Mouse (Mus musculus) layer of hippocampus, adult 2 months (tissue): ENCODE data around the gene Tmem95. TPM values are rescaled to one million over a fixed set of nuclear protein-coding genes. Genes with fewer than 3 reads are reported as not detected.

Source experiments
- DNase-seq, 2 experiments: peaks; one replicate each; pipeline ENCODE4 v3.0.0; 2022; ENCODE audit warnings: low spot score in 2 of 2
- H3K27ac ChIP-seq: fragments of 200-600 bp; 2 replicates; pipeline ENCODE4 v1.8.1; 2022
- H3K4me3 ChIP-seq: fragments of 200-600 bp; 2 replicates; pipeline ENCODE4 v1.8.1; 2022; ENCODE audit warnings: mild to moderate bottlenecking
- CTCF ChIP-seq: fragments of 200-600 bp; conservative IDR thresholded peaks from 2 replicates; pipeline ENCODE4 v1.8.1; 2022; ENCODE audit warnings: antibody characterized with exemption, mild to moderate bottlenecking, moderate library complexity
- microRNA-seq, 2 experiments: library from miRNA; unstranded; fragments of <30 nt; microRNA quantifications; one replicate each; pipeline ENCODE4 v1.2.0; 2021
- total RNA-seq, 2 experiments: library from RNA; stranded (reverse); gene quantifications; 2 replicates each; pipeline ENCODE4 v1.2.3; 2021

The Tmem95 gene
- total RNA-seq, 2 experiments from 2014 or later, result not detected

- TF ChIP-seq CTCF, result no peak
- no peak for DNase-seq
- Histone ChIP-seq H3K4me3 (peak overlapping the region; percentile 79), H3K27ac (peak overlapping the region; percentile 95)
These were observed 39.1 kb downstream of the Tmem95 start for GRCm38 (mm10) chr11:69838714-69839104.

GRCm38 (mm10) chr11:69837952-69838713, 39.7 kb downstream of the Tmem95 start, which contains the start of gene Tmem256:
Gene Tmem256 (plus strand): TSS chr11:69838514.
- peak within 1 kb of the TSS; percentile 95 for H3K27ac ChIP-seq
- no peak for TF ChIP-seq CTCF
- H3K4me3 ChIP-seq, result peak within 1 kb of the TSS; percentile 79
- peak; percentile 94 to 99 for DNase-seq

- no peak for DNase-seq
- peak within 1 kb of the TSS; percentile 95 for H3K27ac ChIP-seq
- peak within 1 kb of the TSS; percentile 79 for H3K4me3 ChIP-seq
- TF ChIP-seq CTCF, result peak; percentile 44
These were observed 40.2 kb downstream of the Tmem95 start, which contains the start of gene Nlgn2 for GRCm38 (mm10) chr11:69837604-69837951. Gene Nlgn2 (minus strand): TSS chr11:69837784.

GRCm38 (mm10) chr11:69836703-69837576, 40.9 kb downstream of the Tmem95 start:
- peak overlapping the region; percentile 95 for H3K27ac ChIP-seq
- peak; percentile 25 to 52 for DNase-seq
- 0 out of 2 replicates have a peak, but pooled peaks have one; percentile 2 for TF ChIP-seq CTCF
- peak overlapping the region; percentile 79 for H3K4me3 ChIP-seq

GRCm38 (mm10) chr11:69835966-69836335, 41.9 kb downstream of the Tmem95 start:
- H3K27ac ChIP-seq, result peak overlapping the region; percentile 95; the same call in 1 of the 2 replicates
- peak overlapping the region; percentile 79 for H3K4me3 ChIP-seq
- no peak for DNase-seq
- TF ChIP-seq CTCF, result no peak

GRCm38 (mm10) chr11:69835326-69835965, 42.4 kb downstream of the Tmem95 start:
- TF ChIP-seq CTCF, result no peak
- H3K4me3 ChIP-seq, result peak overlapping the region; percentile 79
- DNase-seq, result no peak
- H3K27ac ChIP-seq, result peak overlapping the region; percentile 53

- Histone ChIP-seq H3K27ac (peak overlapping the region; percentile 53; the same call in 1 of the 2 replicates), H3K4me3 (peak overlapping the region; percentile 79)
- no peak for DNase-seq
- no peak for TF ChIP-seq CTCF
These were observed 43.7 kb downstream of the Tmem95 start for GRCm38 (mm10) chr11:69834001-69834549.

- peak overlapping the region; percentile 79 for H3K4me3 ChIP-seq
- peak overlapping the region; percentile 53; the same call in 1 of the 2 replicates for H3K27ac ChIP-seq
- no peak for DNase-seq
- TF ChIP-seq CTCF, result no peak
These were observed 44.3 kb downstream of the Tmem95 start for GRCm38 (mm10) chr11:69833554-69833953.

GRCm38 (mm10) chr11:69828832-69829231, 49.0 kb downstream of the Tmem95 start:
- no peak for DNase-seq
- H3K4me3 ChIP-seq, result no peak overlapping the region
- no peak overlapping the region for H3K27ac ChIP-seq
- no peak for TF ChIP-seq CTCF

Small RNA genes within 50 kb of the gene (microRNA-seq; reads per million reads assigned to microRNA genes)
- 0 reads per million in 2 experiments for gene Mir6924

Other genes with a start within 250 kb of the Tmem95 start
- gene Fxr2, start 245.0 kb downstream of the Tmem95 start, total RNA-seq, result 100 to 1,000 TPM; 138 to 143 TPM
- under 1 TPM in 1 of 2 experiments, not detected in 1; 0.44 TPM for gene Sox15, start 222.7 kb downstream of the Tmem95 start, total RNA-seq
- 10 to 100 TPM; 54.9 to 59.3 TPM for gene Mpdu1, start 215.4 kb downstream of the Tmem95 start, total RNA-seq
- 10 to 100 TPM in 1 of 2 experiments, 1 to 10 TPM in 1; 9.7 to 15.4 TPM for gene Cd68, start 211.9 kb downstream of the Tmem95 start, total RNA-seq
- 100 to 1,000 TPM; 342 to 344 TPM for gene Eif4a1, start 205.6 kb downstream of the Tmem95 start, total RNA-seq
- gene Senp3, start 195.9 kb downstream of the Tmem95 start, total RNA-seq, result 100 to 1,000 TPM; 108 to 132 TPM
- gene Tnfsf13, start 192.2 kb downstream of the Tmem95 start, total RNA-seq, result 1 to 10 TPM; 2.1 to 2.5 TPM
- 1 to 10 TPM; 8.9 to 9.6 TPM for gene Tnfsf12, start 182.2 kb downstream of the Tmem95 start, total RNA-seq
- 1 to 10 TPM; 1.6 to 2.2 TPM for gene Tnfsfm13, start 181.9 kb downstream of the Tmem95 start, total RNA-seq
- gene Polr2a, start 119.4 kb downstream of the Tmem95 start, total RNA-seq, result 10 to 100 TPM; 64.6 to 65.4 TPM
- gene Slc35g3, start 116.0 kb downstream of the Tmem95 start, total RNA-seq, result not detected
- 100 to 1,000 TPM; 122 to 133 TPM for gene Zbtb4, start 112.1 kb downstream of the Tmem95 start, total RNA-seq
- 1 to 10 TPM; 1.1 to 1.3 TPM for gene Chrnb1, start 82.1 kb downstream of the Tmem95 start, total RNA-seq
- 10 to 100 TPM; 25.6 to 28.0 TPM for gene Fgf11, start 76.2 kb downstream of the Tmem95 start, total RNA-seq
- gene Tmem102, start 72.4 kb downstream of the Tmem95 start, total RNA-seq, result not detected
- not detected for gene Gm39566, start 62.7 kb downstream of the Tmem95 start, total RNA-seq
- gene Spem2, start 59.6 kb downstream of the Tmem95 start, total RNA-seq, result not detected
- gene Spem1, start 55.8 kb downstream of the Tmem95 start, total RNA-seq, result under 1 TPM; 0.34 to 0.49 TPM
- 100 to 1,000 TPM; 197 to 201 TPM for gene Nlgn2, start 40.2 kb downstream of the Tmem95 start, total RNA-seq
- gene Tmem256, start 39.5 kb downstream of the Tmem95 start, total RNA-seq, result 100 to 1,000 TPM; 113 to 114 TPM
- gene Plscr3, start 31.6 kb downstream of the Tmem95 start, total RNA-seq, result 10 to 100 TPM; 17.1 to 19.8 TPM
- gene Tnk1, start 19.3 kb downstream of the Tmem95 start, total RNA-seq, result not detected
- 1 to 10 TPM; 1.3 to 1.4 TPM for gene Kctd11, start 3.4 kb upstream of the Tmem95 start, total RNA-seq
- gene Acap1, start 17.5 kb upstream of the Tmem95 start, total RNA-seq, result not detected
- gene 2810408A11Rik, start 23.0 kb upstream of the Tmem95 start, total RNA-seq, result 1 to 10 TPM in 1 of 2 experiments, under 1 TPM in 1; 0.64 to 1.0 TPM
- 100 to 1,000 TPM; 122 to 125 TPM for gene Neurl4, start 23.1 kb upstream of the Tmem95 start, total RNA-seq
- gene Gps2, start 35.9 kb upstream of the Tmem95 start, total RNA-seq, result 10 to 100 TPM; 35.6 to 41.5 TPM
- gene Eif5a, start 43.9 kb upstream of the Tmem95 start, total RNA-seq, result 100 to 1,000 TPM; 413 to 441 TPM
- 10 to 100 TPM; 12.4 to 14.5 TPM for gene Ybx2, start 57.8 kb upstream of the Tmem95 start, total RNA-seq
- 1 to 10 TPM; 1.8 to 2.2 TPM for gene Slc2a4, start 70.2 kb upstream of the Tmem95 start, total RNA-seq
- not detected for gene Cldn7, start 86.8 kb upstream of the Tmem95 start, total RNA-seq
- 100 to 1,000 TPM; 106 to 114 TPM for gene Ctdnep1, start 103.1 kb upstream of the Tmem95 start, total RNA-seq
- 10 to 100 TPM; 72.8 to 72.9 TPM for gene Elp5, start 104.5 kb upstream of the Tmem95 start, total RNA-seq
- 100 to 1,000 TPM; 216 to 229 TPM for gene Gabarap, start 113.1 kb upstream of the Tmem95 start, total RNA-seq
- gene Phf23, start 117.8 kb upstream of the Tmem95 start, total RNA-seq, result 10 to 100 TPM; 40.5 to 42.6 TPM
- 10 to 100 TPM; 40.6 to 45.3 TPM for gene Dvl2, start 122.6 kb upstream of the Tmem95 start, total RNA-seq
- 10 to 100 TPM; 54.9 to 63.7 TPM for gene Acadvl, start 137.4 kb upstream of the Tmem95 start, total RNA-seq
- 100 to 1,000 TPM; 880 to 888 TPM for gene Dlg4, start 138.9 kb upstream of the Tmem95 start, total RNA-seq
- gene Asgr1, start 176.1 kb upstream of the Tmem95 start, total RNA-seq, result 1 to 10 TPM in 1 of 2 experiments, under 1 TPM in 1; 0.52 to 1.7 TPM
- gene Asgr2, start 214.6 kb upstream of the Tmem95 start, total RNA-seq, result not detected